Mouse (Mus musculus): ENCODE results near the gene Hist1h3e.

Hist1h3e gene

DNA sequence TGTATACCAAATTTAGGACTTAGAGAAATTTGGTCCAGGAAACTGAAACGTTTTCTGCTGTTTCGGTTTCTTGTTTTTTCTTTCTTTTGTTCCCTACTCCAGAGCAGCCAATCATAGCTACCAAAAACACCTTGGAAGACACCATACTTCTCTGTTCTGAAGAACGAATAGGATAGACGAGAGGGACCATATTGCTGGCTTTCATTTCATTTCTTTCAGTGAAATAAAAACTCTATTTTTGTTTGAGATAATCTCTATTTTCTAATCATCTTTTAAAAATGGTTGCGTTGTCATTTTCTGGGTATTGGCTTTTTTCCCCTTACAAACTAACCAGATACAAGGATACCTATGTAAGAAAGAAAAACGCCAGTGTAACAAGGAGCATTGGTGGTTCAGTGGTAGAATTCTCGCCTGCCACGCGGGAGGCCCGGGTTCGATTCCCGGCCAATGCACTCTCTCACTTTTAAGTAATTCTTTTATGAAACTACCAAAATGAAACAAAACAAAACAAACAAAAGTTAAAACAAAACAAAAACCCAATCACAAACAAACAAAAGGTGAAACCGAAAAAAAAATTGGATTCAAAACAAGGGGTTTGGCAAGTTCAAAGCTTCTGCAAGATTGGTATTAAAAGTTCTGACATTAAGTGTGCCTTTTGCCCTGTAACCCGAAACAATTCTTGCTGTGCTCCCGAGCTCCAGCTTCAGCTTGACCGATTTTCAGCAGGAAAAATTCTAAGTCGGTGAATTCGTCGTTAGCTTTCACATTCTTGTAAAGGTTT lies 45.2 kb downstream of the Hist1h3e start:
- DNase-seq = peak; percentile 54

DNA sequence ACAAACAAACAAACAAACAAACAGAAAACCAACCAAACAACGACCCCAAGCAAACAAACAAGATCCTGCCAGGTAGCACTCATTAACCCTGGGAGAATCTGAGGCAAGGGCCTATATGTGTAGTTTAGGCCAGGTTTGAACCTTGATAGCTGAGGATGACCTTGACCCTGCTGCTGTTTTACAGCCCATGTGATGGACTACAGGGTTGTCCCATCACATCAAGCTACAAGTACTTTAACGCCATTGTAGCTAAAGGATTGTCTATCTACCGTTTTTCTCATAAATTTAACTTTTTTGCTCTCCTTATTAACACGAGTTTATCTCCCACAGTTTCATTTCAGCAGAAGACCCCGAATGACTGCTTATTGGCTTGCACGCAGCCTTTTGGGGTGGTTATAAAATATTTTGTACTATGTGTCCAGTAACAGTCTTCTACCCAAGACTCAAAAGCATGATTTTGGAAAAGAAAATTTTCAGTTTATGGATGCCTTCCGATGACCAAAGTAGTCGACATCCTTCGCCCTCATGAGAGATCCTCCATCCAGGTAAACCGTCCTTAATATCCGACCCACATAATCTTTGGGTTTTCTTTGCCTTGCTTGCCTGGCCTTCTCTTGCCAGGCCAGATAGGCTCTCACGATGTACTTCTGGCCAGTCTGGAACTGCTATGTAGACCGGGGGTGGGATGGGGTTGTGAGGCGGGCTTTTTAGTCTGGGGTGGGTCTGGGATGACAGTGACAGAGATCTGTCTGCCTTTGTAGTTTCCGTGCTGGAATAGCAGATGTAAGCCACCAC lies 46.1 kb downstream of the Hist1h3e start:
- no peak for DNase-seq

DNA sequence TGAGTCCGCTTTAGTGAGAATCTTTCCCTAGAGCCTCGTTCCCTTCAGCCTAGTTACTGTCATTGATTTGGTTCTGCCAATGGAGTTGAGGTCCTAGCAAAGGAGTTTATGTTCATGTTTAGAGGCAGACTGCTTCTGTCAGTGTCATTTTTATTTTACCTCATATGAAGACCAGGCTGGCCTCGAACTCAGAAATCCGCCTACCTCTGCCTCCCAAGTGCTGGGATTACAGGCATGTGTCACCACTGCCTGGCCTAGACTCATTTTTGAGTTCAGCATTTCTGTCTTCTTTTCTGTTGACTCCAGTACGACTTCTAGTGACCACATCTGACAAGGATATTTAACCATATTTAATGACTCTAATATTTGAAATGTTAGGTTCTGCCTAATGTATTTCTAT lies 46.9 kb downstream of the Hist1h3e start:
- DNase-seq = no peak

DNA sequence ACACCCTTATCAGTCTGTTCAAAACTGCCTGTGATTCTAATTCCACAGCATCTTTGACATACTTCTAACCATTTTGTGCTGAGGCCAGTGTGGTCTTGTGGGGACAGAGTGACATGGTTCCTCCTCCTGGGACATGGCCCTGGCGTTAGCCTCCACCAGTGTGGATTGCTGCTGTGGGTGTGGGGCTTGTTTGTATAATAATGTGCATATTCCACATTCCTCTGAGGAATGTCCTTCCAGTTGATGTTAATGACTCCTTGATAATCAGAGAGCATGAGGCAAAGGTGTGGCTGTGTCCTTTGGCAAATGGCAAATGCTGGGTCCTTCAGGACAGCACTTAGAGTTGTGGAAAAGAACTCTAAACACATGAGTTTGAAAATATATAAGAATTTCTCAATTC lies 48.7 kb downstream of the Hist1h3e start:
- DNase-seq = no peak
